Mouse (Mus musculus): ENCODE measurements around the gene Rnf224. TPM values are rescaled to one million over a fixed set of nuclear protein-coding genes. Genes with fewer than 3 reads are reported as not detected.

The Rnf224 gene
- total RNA-seq (2014; fragmentation: Nextera tagmentation) = not detected in 2 replicates
- total RNA-seq (2017) = not detected in 2 replicates

- ATAC-seq (replicated peaks; ENCODE audit: poor library complexity, severe bottlenecking) = no peak
Measured at GRCm38 (mm10) chr2:25236614-25237013, at the start of gene Rnf224. Gene Rnf224, minus strand, starts transcription at chr2:25236787.

GRCm38 (mm10) chr2:25286314-25286713 is 49.7 kb upstream of the Rnf224 start:
- no peak for ATAC-seq (replicated peaks; ENCODE audit: poor library complexity, severe bottlenecking)

GRCm38 (mm10) chr2:25285551-25285950 is 49.0 kb upstream of the Rnf224 start:
- ATAC-seq (replicated peaks; ENCODE audit: poor library complexity, severe bottlenecking) = no peak

GRCm38 (mm10) chr2:25278928-25279882 is 42.6 kb upstream of the Rnf224 start:
- peak; percentile 93 for ATAC-seq (replicated peaks; ENCODE audit: poor library complexity, severe bottlenecking)

- ATAC-seq (replicated peaks; ENCODE audit: poor library complexity, severe bottlenecking) = no peak
Measured at GRCm38 (mm10) chr2:25273010-25273409, 36.4 kb upstream of the Rnf224 start.

GRCm38 (mm10) chr2:25272515-25272914 is 35.9 kb upstream of the Rnf224 start:
- ATAC-seq (replicated peaks; ENCODE audit: poor library complexity, severe bottlenecking) = 0 out of 2 replicates have a peak, but pooled peaks have one; percentile 2

- peak; percentile 95 for ATAC-seq (replicated peaks; ENCODE audit: poor library complexity, severe bottlenecking)
Measured at GRCm38 (mm10) chr2:25271827-25272511, 35.4 kb upstream of the Rnf224 start, which contains the start of the genes Ssna1 and Anapc2. Gene Ssna1, minus strand, starts transcription at chr2:25272438. Gene Anapc2, plus strand, starts transcription at chr2:25272478.

- no peak for ATAC-seq (replicated peaks; ENCODE audit: poor library complexity, severe bottlenecking)
Measured at GRCm38 (mm10) chr2:25267746-25268309, 31.2 kb upstream of the Rnf224 start.

GRCm38 (mm10) chr2:25267241-25267640 is 30.7 kb upstream of the Rnf224 start:
- ATAC-seq (replicated peaks; ENCODE audit: poor library complexity, severe bottlenecking) = no peak

GRCm38 (mm10) chr2:25266720-25267119 is 30.1 kb upstream of the Rnf224 start:
- ATAC-seq (replicated peaks; ENCODE audit: poor library complexity, severe bottlenecking) = no peak

- ATAC-seq (replicated peaks; ENCODE audit: poor library complexity, severe bottlenecking) = peak; percentile 55
Measured at GRCm38 (mm10) chr2:25265897-25266656, 29.5 kb upstream of the Rnf224 start.

- ATAC-seq (replicated peaks; ENCODE audit: poor library complexity, severe bottlenecking) = no peak
Measured at GRCm38 (mm10) chr2:25264851-25265250, 28.3 kb upstream of the Rnf224 start.

GRCm38 (mm10) chr2:25264286-25264660 is 27.7 kb upstream of the Rnf224 start:
- no peak for ATAC-seq (replicated peaks; ENCODE audit: poor library complexity, severe bottlenecking)

GRCm38 (mm10) chr2:25263623-25264285 is 27.2 kb upstream of the Rnf224 start:
- no peak for ATAC-seq (replicated peaks; ENCODE audit: poor library complexity, severe bottlenecking)

GRCm38 (mm10) chr2:25262795-25263622 is 26.4 kb upstream of the Rnf224 start:
- ATAC-seq (replicated peaks; ENCODE audit: poor library complexity, severe bottlenecking) = peak; percentile 20

GRCm38 (mm10) chr2:25262291-25262767 is 25.7 kb upstream of the Rnf224 start, which contains the start of gene Tprn:
Gene Tprn, plus strand, starts transcription at chr2:25262618.
- ATAC-seq (replicated peaks; ENCODE audit: poor library complexity, severe bottlenecking) = peak; percentile 89

GRCm38 (mm10) chr2:25261870-25262269 is 25.3 kb upstream of the Rnf224 start:
- ATAC-seq (replicated peaks; ENCODE audit: poor library complexity, severe bottlenecking) = no peak

- ATAC-seq (replicated peaks; ENCODE audit: poor library complexity, severe bottlenecking) = no peak
Measured at GRCm38 (mm10) chr2:25258887-25259286, 22.3 kb upstream of the Rnf224 start.
